Mouse (Mus musculus) forebrain, postnatal 0 days (tissue): ENCODE data around the gene Ppard. TPM values are rescaled to one million over a fixed set of nuclear protein-coding genes. Genes with fewer than 3 reads are reported as not detected.
"Not testable (repeated sequence)": the region's sequence is repeated elsewhere in the genome, so short reads cannot be mapped to it uniquely, and the experiment has no call there.

Experiments
- ATAC-seq: fragments of 200-750 bp; cut with Nextera tagmentation; 2 replicates; pipeline ENCODE4 v1.8.0; 2017; ENCODE audit warnings: mild to moderate bottlenecking, moderate library complexity
- DNase-seq: peaks from one replicate; pipeline ENCODE4 v3.0.0-alpha.2; 2015
- H3K27ac ChIP-seq: fragments of 300-500 bp; sonication (generic); 2 replicates; pipeline ENCODE4 v1.5.1; 2014; ENCODE audit warnings: low read depth, mild to moderate bottlenecking, antibody characterized with exemption, low read length, moderate library complexity, mixed read lengths
- H3K27me3 ChIP-seq: fragments of 300-500 bp; sonication (generic); 2 replicates; pipeline ENCODE4 v1.6.1; 2014; ENCODE audit warnings: mild to moderate bottlenecking, low read length, mixed read lengths; ENCODE audit not compliant: insufficient read depth
- H3K36me3 ChIP-seq: fragments of 300-500 bp; sonication (generic); 2 replicates; pipeline ENCODE4 v1.6.1; 2014; ENCODE audit warnings: mild to moderate bottlenecking, moderate library complexity; ENCODE audit not compliant: insufficient read depth
- H3K4me1 ChIP-seq: fragments of 300-500 bp; sonication (generic); 2 replicates; pipeline ENCODE4 v1.6.1; 2014; ENCODE audit warnings: antibody characterized with exemption; ENCODE audit not compliant: insufficient read depth
- H3K4me2 ChIP-seq: fragments of 300-500 bp; sonication (generic); 2 replicates; pipeline ENCODE4 v1.6.1; 2014; ENCODE audit warnings: low read depth, mild to moderate bottlenecking, moderate library complexity
- H3K4me3 ChIP-seq: fragments of 300-500 bp; sonication (generic); 2 replicates; pipeline ENCODE4 v1.5.1; 2014; ENCODE audit warnings: low read depth, low read length, mixed read lengths
- H3K9ac ChIP-seq: fragments of 300-500 bp; sonication (generic); 2 replicates; pipeline ENCODE4 v1.6.1; 2014; ENCODE audit warnings: mild to moderate bottlenecking
- H3K9me3 ChIP-seq: fragments of 300-500 bp; sonication (generic); 2 replicates; pipeline ENCODE4 v1.6.1; 2016; ENCODE audit warnings: low read length
- CTCF ChIP-seq: sonication (generic); IDR thresholded peaks from 2 replicates; pipeline ENCODE4 v1.5.1; 2016; ENCODE audit warnings: antibody characterized with exemption, control low read depth, low read depth
- WGBS: fragments of 180-500 bp; shearing (Covaris S2); extraction: QIAGEN DNeasy Blood & Tissue Kit; methylation state at CpG from one replicate; pipeline ENCODE4 v1.1.7; 2014; 5-methylcytosine and 5-hydroxymethylcytosine counted together
- polyA plus RNA-seq: library from polyadenylated mRNA; unstranded; fragments of >200 nt; fragmentation: Nextera tagmentation; extraction: Ambion mirVana; gene quantifications from 2 replicates; pipeline ENCODE4 v1.2.1, GENCODE M21; 2015
- total RNA-seq: library from RNA; depleted of rRNA; stranded (reverse); fragments of >200 nt; gene quantifications from 2 replicates; pipeline ENCODE4 v1.2.3, GENCODE M21; 2014

Gene Ppard
- total and polyA plus RNA-seq, 2 experiments from 2014 or later = 1.3 to 7.9 TPM

- Histone ChIP-seq H3K4me1 (peaks cover 14% of the 10 kb centered on the region), H3K27ac (no peak overlapping the region), H3K9me3 (no peaks in the 10 kb centered on the region), H3K27me3 (no peaks in the 10 kb centered on the region), H3K9ac (0 out of 2 replicates have a peak overlapping the region, but pooled peaks have one; percentile 93), H3K36me3 (peaks cover 18% of the 10 kb centered on the region), H3K4me3 (no peak overlapping the region), H3K4me2 (peak overlapping the region; percentile 79)
- DNase-seq (no peak), ATAC-seq (no peak)
- no peak for TF ChIP-seq CTCF
- WGBS = 27% methylated on average over 2 of the region's 2 CpGs
Observed at GRCm38 (mm10) chr17:28330232-28330546, 97.7 kb downstream of the Ppard start.

- peaks cover 18% of the 10 kb centered on the region for H3K36me3 ChIP-seq
- H3K4me3 ChIP-seq, ATAC-seq, H3K27me3 ChIP-seq, DNase-seq, H3K4me2 ChIP-seq, H3K9ac ChIP-seq, H3K27ac ChIP-seq, H3K9me3 ChIP-seq: not testable (repeated sequence)
- peaks cover 14% of the 10 kb centered on the region for H3K4me1 ChIP-seq
- WGBS = 57% methylated on average over 6 of the region's 8 CpGs
Observed at GRCm38 (mm10) chr17:28330590-28330989, 98.1 kb downstream of the Ppard start.

DNA sequence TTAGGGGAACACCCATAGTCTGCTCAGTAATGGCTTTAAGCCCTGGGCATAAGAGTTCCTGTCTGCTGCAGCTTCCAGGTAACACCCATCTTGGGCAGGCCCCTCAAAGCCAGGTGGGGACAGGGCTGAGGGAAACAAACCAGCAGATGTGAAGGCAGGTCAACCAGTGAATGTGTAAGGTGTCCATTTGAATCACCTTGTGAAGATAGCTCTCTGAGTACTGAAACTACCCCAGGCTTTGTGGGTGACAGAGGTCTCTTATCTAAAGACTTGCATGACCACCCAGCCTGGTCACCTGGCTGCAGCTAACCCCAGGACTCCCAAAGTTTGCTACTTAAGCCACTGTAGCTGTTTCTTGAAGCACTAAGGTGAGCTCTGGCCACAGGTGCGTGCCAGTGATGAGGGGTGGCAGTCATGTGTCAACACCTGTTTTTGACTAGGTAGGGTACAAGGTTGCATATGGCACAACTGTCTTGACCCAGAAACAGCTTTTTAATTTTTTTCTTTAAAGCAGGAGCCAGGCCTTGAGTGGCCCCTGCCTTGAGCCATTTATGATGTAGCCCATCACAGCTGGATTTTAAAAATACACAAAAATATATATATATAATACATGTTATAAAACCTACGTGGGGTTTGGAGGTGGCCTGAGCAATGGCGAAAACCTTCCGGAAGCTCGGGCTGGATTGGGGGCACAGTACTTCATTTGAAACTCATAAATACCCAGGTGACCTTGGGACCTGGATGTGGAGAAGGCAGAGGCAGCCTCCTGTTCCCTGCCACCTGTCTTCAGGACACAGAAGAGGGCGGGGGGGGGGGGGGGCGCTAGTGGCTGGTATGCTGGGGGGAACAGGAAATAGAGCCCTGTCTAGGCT, 99.0 kb downstream of the Ppard start:
- Histone ChIP-seq H3K9ac (no peak overlapping the region), H3K9me3 (no peaks in the 10 kb centered on the region), H3K27me3 (no peaks in the 10 kb centered on the region), H3K4me3 (no peak overlapping the region), H3K4me1 (peaks cover 14% of the 10 kb centered on the region), H3K36me3 (peaks cover 18% of the 10 kb centered on the region), H3K4me2 (no peak overlapping the region), H3K27ac (no peak overlapping the region)
- no peak for DNase-seq
- no peak for ATAC-seq
- TF ChIP-seq CTCF = no peak
- WGBS = 38% methylated on average over 6 of the region's 7 CpGs

DNA sequence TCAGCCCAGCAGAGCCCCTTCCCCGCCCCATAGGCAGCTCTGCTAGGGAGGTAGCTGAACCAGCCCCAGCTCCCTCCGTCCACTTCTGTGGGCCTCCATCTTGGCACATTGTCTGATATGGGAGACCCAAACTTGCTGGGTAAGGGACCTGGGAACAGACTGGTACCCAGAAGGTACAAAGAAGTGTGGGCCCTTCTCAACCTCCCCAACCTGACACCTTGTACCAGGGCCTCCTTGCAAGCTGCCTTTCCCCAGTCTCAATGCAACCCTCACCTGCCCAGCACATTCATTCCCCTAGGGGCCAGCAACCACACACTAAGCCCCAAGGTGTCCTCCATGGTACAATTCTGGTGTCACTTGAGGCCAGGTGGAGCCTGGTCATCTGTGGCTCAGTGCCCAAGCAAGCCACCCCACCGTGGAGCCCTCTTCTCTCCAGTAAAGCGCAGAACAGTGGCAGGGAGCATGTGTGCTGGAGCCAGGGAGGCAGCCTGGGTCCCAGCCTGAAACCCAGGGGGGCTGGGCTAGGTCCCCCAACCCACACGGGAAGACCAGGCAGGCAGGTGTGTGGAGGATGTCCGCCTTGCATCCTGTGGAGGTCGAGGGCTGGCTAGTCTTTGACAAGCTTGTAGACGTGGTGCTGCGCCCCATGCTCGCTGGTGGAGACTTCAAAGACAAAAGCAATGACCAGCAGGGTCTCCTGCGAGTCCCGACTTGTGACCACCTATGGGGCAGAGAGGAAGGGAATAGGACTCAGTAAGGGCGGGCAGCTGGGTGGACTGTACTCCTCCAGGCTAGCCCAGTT, 99.8 kb downstream of the Ppard start:
- no peak for DNase-seq
- Histone ChIP-seq H3K4me3 (no peak overlapping the region), H3K9me3 (no peaks in the 10 kb centered on the region), H3K9ac (no peak overlapping the region), H3K27ac (no peak overlapping the region), H3K4me1 (peaks cover 14% of the 10 kb centered on the region), H3K27me3 (no peaks in the 10 kb centered on the region), H3K36me3 (peaks cover 18% of the 10 kb centered on the region), H3K4me2 (no peak overlapping the region)
- 53% methylated on average over 13 of the region's 13 CpGs for WGBS
- no peak for ATAC-seq
- no peak for TF ChIP-seq CTCF

DNA sequence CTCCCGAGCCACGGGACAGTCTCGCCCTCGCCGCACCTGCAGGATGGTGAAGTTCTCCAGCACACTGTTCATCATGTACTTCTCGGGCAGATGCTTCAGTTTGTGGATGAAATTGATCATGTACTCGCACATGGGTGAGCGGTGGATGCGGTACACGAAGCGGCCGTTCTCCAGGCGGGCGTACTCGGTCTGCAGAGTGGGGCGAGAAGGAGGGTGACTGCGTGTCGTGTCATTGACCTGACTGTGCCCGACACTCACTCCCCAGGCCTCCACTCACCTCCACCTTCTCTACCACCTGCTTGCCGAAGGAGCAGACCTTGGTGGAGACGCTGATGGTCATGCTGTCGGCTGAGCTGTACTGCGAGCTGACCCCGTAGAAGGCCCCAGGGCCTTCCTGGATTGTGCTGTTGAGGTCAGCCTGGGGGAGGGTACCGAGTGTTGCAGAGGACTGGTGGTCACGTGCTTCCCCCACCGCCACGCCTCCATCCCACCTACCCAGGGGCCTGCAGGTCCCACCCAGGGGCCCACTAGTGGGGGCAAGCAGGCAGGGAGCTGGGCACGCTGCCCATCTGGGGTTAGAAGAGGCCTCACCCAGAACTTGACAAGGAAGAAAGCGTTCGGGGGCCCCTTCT, 100.5 kb downstream of the Ppard start:
- DNase-seq (no peak), ATAC-seq (no peak)
- no peak for TF ChIP-seq CTCF
- no peaks in the 10 kb centered on the region for H3K9me3 ChIP-seq
- H3K27ac ChIP-seq = no peak overlapping the region
- H3K27me3 ChIP-seq = no peaks in the 10 kb centered on the region
- peaks cover 9% of the 10 kb centered on the region for H3K4me1 ChIP-seq
- peaks cover 18% of the 10 kb centered on the region for H3K36me3 ChIP-seq
- H3K9ac ChIP-seq = no peak overlapping the region
- H3K4me3 ChIP-seq = no peak overlapping the region
- H3K4me2 ChIP-seq = no peak overlapping the region
- WGBS = 63% methylated on average over 31 of the region's 31 CpGs

DNA sequence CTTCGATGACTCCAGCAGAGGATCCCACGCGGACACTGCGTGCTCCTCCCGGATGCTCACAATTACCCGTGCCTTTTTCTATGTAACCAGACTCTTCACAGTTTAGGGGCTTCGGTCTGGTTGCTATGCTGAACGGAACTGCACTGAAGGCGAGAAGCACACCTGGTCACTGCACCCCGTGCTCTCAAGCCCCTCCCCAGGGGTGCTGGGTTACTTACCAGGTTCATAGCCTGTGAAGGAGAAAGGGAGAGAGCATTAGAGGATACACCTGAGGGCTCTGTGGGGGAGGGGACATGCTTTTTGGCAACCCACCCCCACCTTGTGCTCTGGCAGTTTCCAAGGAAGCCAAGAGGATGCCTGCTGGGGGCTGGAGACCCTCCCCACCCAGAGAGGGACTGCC, 102.8 kb downstream of the Ppard start:
- DNase-seq (no peak), ATAC-seq (no peak)
- no peak overlapping the region for H3K9ac ChIP-seq
- WGBS = 74% methylated on average over 10 of the region's 10 CpGs
- H3K36me3 ChIP-seq = peaks cover 10% of the 10 kb centered on the region
- no peaks in the 10 kb centered on the region for H3K4me1 ChIP-seq
- no peak overlapping the region for H3K27ac ChIP-seq
- no peak overlapping the region for H3K4me2 ChIP-seq
- no peaks in the 10 kb centered on the region for H3K9me3 ChIP-seq
- no peaks in the 10 kb centered on the region for H3K27me3 ChIP-seq
- no peak overlapping the region for H3K4me3 ChIP-seq
- no peak for TF ChIP-seq CTCF
